Mouse (Mus musculus) pancreas, adult 10 weeks (tissue): Measurements from ENCODE around the gene Gm4302. TPM values are rescaled to one million over a fixed set of nuclear protein-coding genes. Genes with fewer than 3 reads are reported as not detected.

Experiments
- polyA plus RNA-seq: library from polyadenylated mRNA; stranded (reverse); fragments of 350-450 nt; fragmentation: Illumina TruSeq; extraction: RNeasy Lipid Tissue Mini Kit (QIAGEN cat#74804); gene quantifications from one replicate; pipeline ENCODE4 v1.2.3, GENCODE M21; 2015; ENCODE audit warnings: low read depth, low replicate concordance; ENCODE audit not compliant: insufficient read depth

Gm4302 gene
- not detected for polyA plus RNA-seq

GRCm38 (mm10) chr10:100340536-100340935 is at the start of gene Gm4302:
Gene Gm4302 (plus strand): TSS chr10:100340836.

GRCm38 (mm10) chr10:100335376-100335775 is 5.3 kb upstream of the Gm4302 start, which contains the start of gene Gm4301:
Gene Gm4301 (plus strand): TSS chr10:100335676.

GRCm38 (mm10) chr10:100345672-100346071 is 5.0 kb downstream of the Gm4302 start, which contains the start of gene Gm4303:
Gene Gm4303 (plus strand): TSS chr10:100345972.

DNA sequence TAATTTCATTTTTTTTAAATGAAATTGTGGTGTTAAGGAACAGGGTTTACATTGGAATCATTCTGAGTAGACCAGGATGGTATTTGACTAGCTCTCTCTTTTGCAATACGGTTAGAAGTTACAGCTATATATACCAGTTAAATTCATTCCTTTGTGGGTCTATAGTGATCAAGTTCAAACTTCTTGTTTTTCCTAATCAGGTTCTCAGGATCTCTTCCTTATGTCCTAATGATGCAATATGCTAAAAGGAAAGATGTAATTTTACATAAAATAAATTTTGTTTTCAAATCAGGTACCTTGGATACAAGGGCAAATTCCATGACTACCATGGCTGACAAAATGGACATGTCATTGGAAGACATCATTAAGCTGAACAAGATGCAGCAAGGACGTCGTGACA is 10.2 kb downstream of the Gm4302 start, which contains the start of gene Gm4305:
Gene Gm4305, plus strand, starts transcription at position 301 of the 400 bp plus-strand sequence.

DNA sequence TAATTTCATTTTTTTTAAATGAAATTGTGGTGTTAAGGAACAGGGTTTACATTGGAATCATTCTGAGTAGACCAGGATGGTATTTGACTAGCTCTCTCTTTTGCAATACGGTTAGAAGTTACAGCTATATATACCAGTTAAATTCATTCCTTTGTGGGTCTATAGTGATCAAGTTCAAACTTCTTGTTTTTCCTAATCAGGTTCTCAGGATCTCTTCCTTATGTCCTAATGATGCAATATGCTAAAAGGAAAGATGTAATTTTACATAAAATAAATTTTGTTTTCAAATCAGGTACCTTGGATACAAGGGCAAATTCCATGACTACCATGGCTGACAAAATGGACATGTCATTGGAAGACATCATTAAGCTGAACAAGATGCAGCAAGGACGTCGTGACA is 20.4 kb downstream of the Gm4302 start, which contains the start of gene Gm4307:
Gene Gm4307, plus strand, starts transcription at position 301 of the 400 bp plus-strand sequence.

DNA sequence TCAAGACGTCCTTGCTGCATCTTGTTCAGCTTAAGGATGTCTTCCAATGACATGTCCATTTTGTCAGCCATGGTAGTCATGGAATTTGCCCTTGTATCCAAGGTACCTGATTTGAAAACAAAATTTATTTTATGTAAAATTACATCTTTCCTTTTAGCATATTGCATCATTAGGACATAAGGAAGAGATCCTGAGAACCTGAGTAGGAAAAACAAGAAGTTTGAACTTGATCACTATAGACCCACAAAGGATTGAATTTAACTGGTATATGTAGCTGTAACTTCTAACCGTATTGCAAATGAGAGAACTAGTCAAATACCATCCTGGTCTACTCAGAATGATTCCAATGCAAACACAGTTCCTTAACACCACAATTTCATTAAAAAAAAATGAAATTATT is 41.8 kb downstream of the Gm4302 start, which contains the start of gene Gm4312:
Gene Gm4312, minus strand, starts transcription at position 101 of the 400 bp plus-strand sequence.

Other genes with a start within 250 kb of the Gm4302 start
- gene Gm4301, start 5.2 kb upstream of the Gm4302 start, polyA plus RNA-seq, result not detected
- not detected for gene Gm4303, start 5.1 kb downstream of the Gm4302 start, polyA plus RNA-seq
- gene Gm4305, start 10.3 kb downstream of the Gm4302 start, polyA plus RNA-seq, result not detected
- gene Gm4307, start 20.5 kb downstream of the Gm4302 start, polyA plus RNA-seq, result not detected
- not detected for gene Gm4312, start 41.7 kb downstream of the Gm4302 start, polyA plus RNA-seq
- 3.2 TPM for gene Tmtc3, start 146.5 kb downstream of the Gm4302 start, polyA plus RNA-seq
- 2.1 TPM for gene Cep290, start 146.7 kb downstream of the Gm4302 start, polyA plus RNA-seq
- 1.0 TPM for gene 4930430F08Rik, start 249.6 kb downstream of the Gm4302 start, polyA plus RNA-seq
- gene 1700017N19Rik, start 249.6 kb downstream of the Gm4302 start, polyA plus RNA-seq, result not detected